Mouse (Mus musculus): Measurements from ENCODE around the gene Olfr301. TPM values are rescaled to one million over a fixed set of nuclear protein-coding genes. Genes with fewer than 3 reads are reported as not detected.

Gene Olfr301
- total and polyA plus RNA-seq, 3 experiments: not detected

- Histone ChIP-seq H3K27me3 (ENCODE audit: control insufficient read depth in 1 of 2, insufficient read depth in 2 of 2, low read length in 2 of 2) (no peaks in the 10 kb centered on the region), H3K27ac (ENCODE audit: control insufficient read depth, low read depth, low read length) (no peak within 1 kb of the TSS), H3K4me1 (ENCODE audit: control insufficient read depth in 1 of 2, insufficient read depth in 2 of 2, low read length in 2 of 2) (no peaks in the 10 kb centered on the region), H3K9ac (ENCODE audit: control insufficient read depth, low read depth, low read length, poor library complexity, severe bottlenecking) (no peak within 1 kb of the TSS), H3K4me3 (ENCODE audit: control insufficient read depth in 1 of 2, insufficient read depth in 1 of 2, low read depth in 2 of 2, low read length in 2 of 2) (no peak within 1 kb of the TSS), H3K9me3 (replicated peaks; ENCODE audit: insufficient read depth, low read length) (no peaks in the 10 kb centered on the region), H3K36me3 (ENCODE audit: control insufficient read depth in 1 of 2, insufficient read depth in 2 of 2, low read length in 2 of 2) (no peaks in the 10 kb centered on the region), H3K79me2 (ENCODE audit: control insufficient read depth, insufficient read depth, low read length, poor library complexity) (no peaks in the 10 kb centered on the region)
- no peak for DNase-seq (ENCODE audit: low read depth, low spot score)
- TF ChIP-seq TCF12 (IDR thresholded peaks at IDR 0.05; ENCODE audit: low read depth, low read length) (no peak), CTCF (IDR thresholded peaks at IDR 0.05 in 2 of 3, conservative IDR thresholded peaks at IDR 0.05 in 1 of 3; ENCODE audit: control insufficient read depth in 1 of 3, insufficient read depth in 1 of 3, low read depth in 2 of 3, low read length in 3 of 3, poor library complexity in 1 of 3, severe bottlenecking in 1 of 3) (no peak), NELFE (IDR thresholded peaks at IDR 0.05; ENCODE audit: low read depth, low read length) (no peak), POLR2AphosphoS5 (IDR thresholded peaks at IDR 0.05; ENCODE audit: borderline replicate concordance, low read depth, low read length) (no peak), BHLHE40 (IDR thresholded peaks at IDR 0.05; ENCODE audit: borderline replicate concordance, low read depth, low read length) (no peak), SMC3 (IDR thresholded peaks at IDR 0.05; ENCODE audit: low read depth, low read length) (no peak), ETS1 (IDR thresholded peaks at IDR 0.05; ENCODE audit: low read depth, low read length) (no peak), MAZ (IDR thresholded peaks at IDR 0.05; ENCODE audit: low read depth, low read length) (no peak), SIN3A (IDR thresholded peaks at IDR 0.05; ENCODE audit: low read length) (no peak), KAT2A (conservative IDR thresholded peaks at IDR 0.05; ENCODE audit: low read depth, low read length) (no peak), CHD2 (IDR thresholded peaks at IDR 0.05; ENCODE audit: low read length) (no peak), MYB (IDR thresholded peaks at IDR 0.05; ENCODE audit: low read depth, low read length) (no peak), GATA1 (IDR thresholded peaks at IDR 0.05; ENCODE audit: low read depth, low read length) (no peak), TBP (IDR thresholded peaks at IDR 0.05; ENCODE audit: low read depth, low read length) (no peak), TAL1 (IDR thresholded peaks at IDR 0.05; ENCODE audit: low read length) (no peak), USF1 (IDR thresholded peaks at IDR 0.05; ENCODE audit: low read depth, low read length) (no peak)
These were observed 56.0 kb downstream of the Olfr301 start, which contains the start of gene Olfr299 for GRCm38 (mm10) chr7:86459621-86460020. TSS of gene Olfr299 (plus strand) at chr7:86459921.

Other genes starting within 250 kb of the Olfr301 start
- gene Vmn2r75, start 232.1 kb upstream of the Olfr301 start, total RNA-seq (2012; rRNA removed): not detected in 2 replicates
- gene Vmn2r75, start 232.1 kb upstream of the Olfr301 start, polyA plus RNA-seq (2012; ENCODE audit: insufficient read depth in 1 of 2, insufficient read length in 2 of 2, low read depth in 1 of 2, low replicate concordance in 2 of 2, missing spikeins in 1 of 2): not detected
- not detected in 2 replicates for gene Vmn2r76, start 157.5 kb upstream of the Olfr301 start, total RNA-seq (2012; rRNA removed)
- gene Vmn2r76, start 157.5 kb upstream of the Olfr301 start, polyA plus RNA-seq (2012; ENCODE audit: insufficient read depth in 1 of 2, insufficient read length in 2 of 2, low read depth in 1 of 2, low replicate concordance in 2 of 2, missing spikeins in 1 of 2): not detected
- not detected in 2 replicates for gene Olfr310, start 126.7 kb upstream of the Olfr301 start, total RNA-seq (2012; rRNA removed)
- not detected for gene Olfr310, start 126.7 kb upstream of the Olfr301 start, polyA plus RNA-seq (2012; ENCODE audit: insufficient read depth in 1 of 2, insufficient read length in 2 of 2, low read depth in 1 of 2, low replicate concordance in 2 of 2, missing spikeins in 1 of 2)
- gene Olfr309, start 90.1 kb upstream of the Olfr301 start, total RNA-seq (2012; rRNA removed): not detected in 2 replicates
- gene Olfr309, start 90.1 kb upstream of the Olfr301 start, polyA plus RNA-seq (2012; ENCODE audit: insufficient read depth in 1 of 2, insufficient read length in 2 of 2, low read depth in 1 of 2, low replicate concordance in 2 of 2, missing spikeins in 1 of 2): not detected
- gene Olfr308, start 78.2 kb upstream of the Olfr301 start, total RNA-seq (2012; rRNA removed): not detected in 2 replicates
- not detected for gene Olfr308, start 78.2 kb upstream of the Olfr301 start, polyA plus RNA-seq (2012; ENCODE audit: insufficient read depth in 1 of 2, insufficient read length in 2 of 2, low read depth in 1 of 2, low replicate concordance in 2 of 2, missing spikeins in 1 of 2)
- not detected in 2 replicates for gene Olfr307, start 66.3 kb upstream of the Olfr301 start, total RNA-seq (2012; rRNA removed)
- not detected for gene Olfr307, start 66.3 kb upstream of the Olfr301 start, polyA plus RNA-seq (2012; ENCODE audit: insufficient read depth in 1 of 2, insufficient read length in 2 of 2, low read depth in 1 of 2, low replicate concordance in 2 of 2, missing spikeins in 1 of 2)
- gene Olfr305, start 36.9 kb upstream of the Olfr301 start, total RNA-seq (2012; rRNA removed): not detected in 2 replicates
- not detected for gene Olfr305, start 36.9 kb upstream of the Olfr301 start, polyA plus RNA-seq (2012; ENCODE audit: insufficient read depth in 1 of 2, insufficient read length in 2 of 2, low read depth in 1 of 2, low replicate concordance in 2 of 2, missing spikeins in 1 of 2)
- gene Olfr304, start 17.2 kb upstream of the Olfr301 start, total RNA-seq (2012; rRNA removed): not detected in 2 replicates
- not detected for gene Olfr304, start 17.2 kb upstream of the Olfr301 start, polyA plus RNA-seq (2012; ENCODE audit: insufficient read depth in 1 of 2, insufficient read length in 2 of 2, low read depth in 1 of 2, low replicate concordance in 2 of 2, missing spikeins in 1 of 2)
- gene Olfr303, start 6.1 kb upstream of the Olfr301 start, total RNA-seq (2012; rRNA removed): not detected in 2 replicates
- gene Olfr303, start 6.1 kb upstream of the Olfr301 start, polyA plus RNA-seq (2012; ENCODE audit: insufficient read depth in 1 of 2, insufficient read length in 2 of 2, low read depth in 1 of 2, low replicate concordance in 2 of 2, missing spikeins in 1 of 2): not detected
- not detected in 2 replicates for gene Olfr299, start 56.1 kb downstream of the Olfr301 start, total RNA-seq (2012; rRNA removed)
- not detected for gene Olfr299, start 56.1 kb downstream of the Olfr301 start, polyA plus RNA-seq (2012; ENCODE audit: insufficient read depth in 1 of 2, insufficient read length in 2 of 2, low read depth in 1 of 2, low replicate concordance in 2 of 2, missing spikeins in 1 of 2)
- gene Olfr298, start 88.6 kb downstream of the Olfr301 start, total RNA-seq (2012; rRNA removed): not detected in 2 replicates
- gene Olfr298, start 88.6 kb downstream of the Olfr301 start, polyA plus RNA-seq (2012; ENCODE audit: insufficient read depth in 1 of 2, insufficient read length in 2 of 2, low read depth in 1 of 2, low replicate concordance in 2 of 2, missing spikeins in 1 of 2): not detected
- gene Olfr297, start 116.1 kb downstream of the Olfr301 start, total RNA-seq (2012; rRNA removed): not detected in 2 replicates
- gene Olfr297, start 116.1 kb downstream of the Olfr301 start, polyA plus RNA-seq (2012; ENCODE audit: insufficient read depth in 1 of 2, insufficient read length in 2 of 2, low read depth in 1 of 2, low replicate concordance in 2 of 2, missing spikeins in 1 of 2): not detected
- not detected in 2 replicates for gene Olfr295, start 180.0 kb downstream of the Olfr301 start, total RNA-seq (2012; rRNA removed)
- gene Olfr295, start 180.0 kb downstream of the Olfr301 start, polyA plus RNA-seq (2012; ENCODE audit: insufficient read depth in 1 of 2, insufficient read length in 2 of 2, low read depth in 1 of 2, low replicate concordance in 2 of 2, missing spikeins in 1 of 2): not detected
- gene Olfr294, start 212.8 kb downstream of the Olfr301 start, total RNA-seq (2012; rRNA removed): not detected in 2 replicates
- not detected for gene Olfr294, start 212.8 kb downstream of the Olfr301 start, polyA plus RNA-seq (2012; ENCODE audit: insufficient read depth in 1 of 2, insufficient read length in 2 of 2, low read depth in 1 of 2, low replicate concordance in 2 of 2, missing spikeins in 1 of 2)
- gene Olfr293, start 245.2 kb downstream of the Olfr301 start, total RNA-seq (2012; rRNA removed): not detected in 2 replicates
- not detected for gene Olfr293, start 245.2 kb downstream of the Olfr301 start, polyA plus RNA-seq (2012; ENCODE audit: insufficient read depth in 1 of 2, insufficient read length in 2 of 2, low read depth in 1 of 2, low replicate concordance in 2 of 2, missing spikeins in 1 of 2)